ENCODE assay signal across 12 mouse cellular contexts in genomic region chr1:183248144-183248543, GRCm38 (mm10).
"Had no signal": no experiment of that assay in that cellular context is flagged by ENCODE, and none has a peak within 500 bp of the region (broad histone marks: within the 10 kb centered on the region; RNA-seq: fewer than 3 reads in every experiment).

No protein-coding gene starts in this region.

- H3K9me3 ChIP-seq: limb, embryonic 15.5 days had no signal

- H3K27ac ChIP-seq: limb, embryonic 15.5 days; midbrain, embryonic 13.5 days; neural tube, embryonic 13.5 days; stomach, postnatal 0 days had no signal

- H3K36me3 ChIP-seq: limb, embryonic 15.5 days; midbrain, embryonic 13.5 days; neural tube, embryonic 13.5 days had no signal

- H3K4me3 ChIP-seq: limb, embryonic 15.5 days; midbrain, embryonic 13.5 days; neural tube, embryonic 13.5 days had no signal

- H3K4me2 ChIP-seq: limb, embryonic 15.5 days; lung, embryonic 14.5 days; midbrain, embryonic 13.5 days; neural tube, embryonic 13.5 days had no signal

- H3K9ac ChIP-seq: limb, embryonic 15.5 days; lung, embryonic 14.5 days; midbrain, embryonic 13.5 days; neural tube, embryonic 13.5 days had no signal

- DNase-seq: kidney, adult 8-10 months; kidney, postnatal 25 days; lung, embryonic 14.5 days; lung, postnatal 10 days; lung, postnatal 4 days; right cerebral cortex, postnatal 14 days; thymus, postnatal 4 days had no signal

- ATAC-seq: intestine, postnatal 0 days; midbrain, embryonic 13.5 days had no signal

- H3K27me3 ChIP-seq: limb, embryonic 15.5 days; midbrain, embryonic 13.5 days; neural tube, embryonic 13.5 days had no signal
